Mouse (Mus musculus): Measurements from ENCODE around the gene Lpp. TPM values are rescaled to one million over a fixed set of nuclear protein-coding genes. Genes with fewer than 3 reads are reported as not detected.

Lpp gene
- polyA plus RNA-seq, 1 experiment from 2014 or later = 10.3 TPM

GRCm38 (mm10) chr16:24513228-24513627 is 119.9 kb downstream of the Lpp start:
- WGBS (ENCODE audit: insufficient replicate concordance) = 74% methylated on average over 4 of the region's 4 CpGs
- no peak for ATAC-seq (ENCODE audit: low read depth)
- no peak overlapping the region for H3K27ac ChIP-seq (ENCODE audit: low read length)

DNA sequence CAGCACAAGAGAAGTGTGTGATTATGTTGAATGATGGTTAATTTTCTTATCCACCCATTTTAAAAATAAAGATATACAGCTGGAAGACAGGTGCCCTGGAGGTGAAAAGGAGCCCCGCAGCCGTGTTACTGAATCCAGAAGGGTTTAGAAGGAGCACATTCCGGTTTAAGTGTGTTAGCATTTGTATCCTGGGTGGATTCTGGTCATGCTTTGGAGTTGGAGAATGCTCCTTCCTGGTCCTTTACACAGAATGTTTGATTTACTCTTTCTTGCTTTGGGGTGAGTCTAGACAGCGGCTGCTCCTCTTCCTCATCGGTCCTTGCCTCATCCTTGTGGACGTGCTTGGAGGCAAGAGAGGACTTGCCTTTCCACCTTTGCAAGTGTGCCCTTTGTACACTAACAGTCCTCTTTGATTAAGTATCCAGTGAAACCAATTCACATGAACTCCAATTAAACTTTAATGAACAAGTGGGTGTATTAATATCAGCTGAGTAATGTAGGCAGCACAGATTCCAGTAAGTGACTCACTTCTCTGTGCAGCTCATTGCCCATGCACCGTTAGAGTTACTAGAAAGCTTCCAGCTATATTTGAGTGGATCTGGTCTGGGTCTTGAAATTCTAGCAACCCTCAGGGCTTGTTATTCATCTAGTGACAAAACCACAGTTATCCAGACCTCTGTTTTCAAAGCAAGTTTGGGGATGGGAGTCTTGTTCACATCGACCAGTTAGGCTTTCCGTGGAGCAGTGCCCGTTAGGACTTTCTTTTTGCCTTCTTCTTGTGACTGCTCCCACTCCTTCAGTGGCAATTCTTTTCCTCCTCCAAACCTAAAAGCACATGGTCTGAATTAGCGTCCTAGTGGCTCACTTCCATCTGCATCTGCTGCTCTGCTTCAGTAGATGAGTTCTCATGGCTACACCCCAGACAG is 121.8 kb downstream of the Lpp start:
- Histone ChIP-seq H3K27me3 (ENCODE audit: control insufficient read depth, insufficient read depth, low read depth, low read length) (no peaks in the 10 kb centered on the region), H3K27ac (ENCODE audit: low read length) (no peak overlapping the region), H3K4me1 (ENCODE audit: control insufficient read depth, low read depth, low read length) (peaks cover 8% of the 10 kb centered on the region), H3K4me2 (ENCODE audit: low read depth, low read length) (no peak overlapping the region), H3K9ac (ENCODE audit: low read depth, low read length) (no peak overlapping the region), H3K4me3 (ENCODE audit: low read depth, low read length) (no peak overlapping the region), H3K36me3 (ENCODE audit: control insufficient read depth, insufficient read depth) (no peaks in the 10 kb centered on the region), H3K9me3 (replicated peaks; ENCODE audit: control insufficient read depth, low read length) (no peaks in the 10 kb centered on the region)
- ATAC-seq (ENCODE audit: low read depth) = no peak
- WGBS (ENCODE audit: insufficient replicate concordance) = 75% methylated on average over 11 of the region's 11 CpGs

More at GRCm38 (mm10) chr16:24513228-24513627, 119.9 kb downstream of the Lpp start:
- Histone ChIP-seq H3K4me2 (ENCODE audit: low read depth, low read length) (no peak overlapping the region), H3K4me3 (ENCODE audit: low read depth, low read length) (no peak overlapping the region), H3K27me3 (ENCODE audit: control insufficient read depth, insufficient read depth, low read depth, low read length) (no peaks in the 10 kb centered on the region), H3K9me3 (replicated peaks; ENCODE audit: control insufficient read depth, low read length) (no peaks in the 10 kb centered on the region), H3K9ac (ENCODE audit: low read depth, low read length) (no peak overlapping the region), H3K36me3 (ENCODE audit: control insufficient read depth, insufficient read depth) (no peaks in the 10 kb centered on the region), H3K4me1 (ENCODE audit: control insufficient read depth, low read depth, low read length) (peaks cover 8% of the 10 kb centered on the region)

DNA sequence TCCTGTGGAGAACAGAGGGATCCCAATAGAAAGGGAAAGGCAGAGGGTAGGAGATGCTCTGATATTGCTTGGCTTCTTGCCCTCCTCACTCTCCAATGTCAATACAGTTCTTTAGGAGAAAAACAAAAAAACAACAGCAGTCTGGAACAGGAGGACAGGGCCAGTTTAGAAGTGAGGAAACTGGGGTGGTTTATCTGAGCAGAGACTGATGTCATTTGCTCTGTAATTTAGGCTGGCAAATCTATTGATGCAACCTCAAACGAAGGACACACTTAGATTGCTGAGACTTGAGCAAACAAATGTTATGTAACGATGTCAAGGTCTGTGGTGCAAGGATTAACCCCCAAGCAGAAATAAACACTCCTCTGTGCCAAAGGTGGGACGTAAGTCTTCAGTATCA is 123.7 kb downstream of the Lpp start:
- Histone ChIP-seq H3K4me2 (ENCODE audit: low read depth, low read length) (no peak overlapping the region), H3K4me1 (ENCODE audit: control insufficient read depth, low read depth, low read length) (peaks cover 8% of the 10 kb centered on the region), H3K9me3 (replicated peaks; ENCODE audit: control insufficient read depth, low read length) (no peaks in the 10 kb centered on the region), H3K36me3 (ENCODE audit: control insufficient read depth, insufficient read depth) (no peaks in the 10 kb centered on the region), H3K4me3 (ENCODE audit: low read depth, low read length) (no peak overlapping the region), H3K27ac (ENCODE audit: low read length) (peak overlapping the region; percentile 26; the same call in 1 of the 2 replicates), H3K27me3 (ENCODE audit: control insufficient read depth, insufficient read depth, low read depth, low read length) (no peaks in the 10 kb centered on the region), H3K9ac (ENCODE audit: low read depth, low read length) (no peak overlapping the region)
- 41% methylated on average over 3 of the region's 3 CpGs for WGBS (ENCODE audit: insufficient replicate concordance)
- ATAC-seq (ENCODE audit: low read depth) = peak; percentile 45; the same call in 1 of the 2 replicates

DNA sequence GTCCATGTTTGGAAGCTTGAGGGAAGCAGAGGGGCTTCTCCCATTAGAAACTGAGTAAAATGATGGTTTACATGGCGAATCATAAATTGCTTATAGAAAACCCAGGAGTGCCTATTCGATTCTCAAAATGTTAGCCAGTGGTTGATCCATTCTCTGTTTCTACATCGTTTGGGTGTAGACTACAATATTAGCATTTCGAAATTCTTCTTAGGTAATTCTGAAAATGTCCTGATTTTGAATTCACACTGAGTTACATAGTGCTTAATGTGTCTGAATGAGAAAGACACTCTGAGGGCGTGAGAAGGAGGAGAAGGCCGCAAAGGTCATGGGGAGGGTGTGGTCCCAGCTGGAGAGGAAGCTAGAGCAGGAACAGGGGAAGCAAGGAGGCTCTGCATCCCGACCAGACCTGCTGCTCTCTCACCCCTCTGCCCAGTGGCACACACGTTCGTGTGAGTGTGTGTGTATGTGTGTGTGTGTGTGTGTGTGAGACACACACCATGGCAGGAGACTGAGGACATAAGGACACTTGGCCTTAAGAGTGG is 124.3 kb downstream of the Lpp start:
- Histone ChIP-seq H3K4me1 (ENCODE audit: control insufficient read depth, low read depth, low read length) (peaks cover 8% of the 10 kb centered on the region), H3K4me3 (ENCODE audit: low read depth, low read length) (no peak overlapping the region), H3K27ac (ENCODE audit: low read length) (no peak overlapping the region; the same call in 1 of the 2 replicates), H3K9me3 (replicated peaks; ENCODE audit: control insufficient read depth, low read length) (no peaks in the 10 kb centered on the region), H3K4me2 (ENCODE audit: low read depth, low read length) (no peak overlapping the region), H3K36me3 (ENCODE audit: control insufficient read depth, insufficient read depth) (no peaks in the 10 kb centered on the region), H3K27me3 (ENCODE audit: control insufficient read depth, insufficient read depth, low read depth, low read length) (no peaks in the 10 kb centered on the region), H3K9ac (ENCODE audit: low read depth, low read length) (no peak overlapping the region)
- WGBS (ENCODE audit: insufficient replicate concordance) = 40% methylated on average over 9 of the region's 9 CpGs
- peak; percentile 45 for ATAC-seq (ENCODE audit: low read depth)

GRCm38 (mm10) chr16:24518785-24519184 is 125.5 kb downstream of the Lpp start:
- peaks cover 8% of the 10 kb centered on the region for H3K4me1 ChIP-seq (ENCODE audit: control insufficient read depth, low read depth, low read length)
- no peak overlapping the region for H3K9ac ChIP-seq (ENCODE audit: low read depth, low read length)
- no peak overlapping the region for H3K4me2 ChIP-seq (ENCODE audit: low read depth, low read length)
- ATAC-seq (ENCODE audit: low read depth) = no peak
- no peaks in the 10 kb centered on the region for H3K27me3 ChIP-seq (ENCODE audit: control insufficient read depth, insufficient read depth, low read depth, low read length)
- H3K4me3 ChIP-seq (ENCODE audit: low read depth, low read length) = no peak overlapping the region
- no peaks in the 10 kb centered on the region for H3K36me3 ChIP-seq (ENCODE audit: control insufficient read depth, insufficient read depth)
- H3K9me3 ChIP-seq (replicated peaks; ENCODE audit: control insufficient read depth, low read length) = no peaks in the 10 kb centered on the region
- 48% methylated on average over 7 of the region's 7 CpGs for WGBS (ENCODE audit: insufficient replicate concordance)
- H3K27ac ChIP-seq (ENCODE audit: low read length) = no peak overlapping the region

- no peak overlapping the region for H3K4me2 ChIP-seq (ENCODE audit: low read depth, low read length)
- 73% methylated on average over 7 of the region's 7 CpGs for WGBS (ENCODE audit: insufficient replicate concordance)
- ATAC-seq (ENCODE audit: low read depth) = no peak
- H3K9me3 ChIP-seq (replicated peaks; ENCODE audit: control insufficient read depth, low read length) = no peaks in the 10 kb centered on the region
- H3K27me3 ChIP-seq (ENCODE audit: control insufficient read depth, insufficient read depth, low read depth, low read length) = no peaks in the 10 kb centered on the region
- no peak overlapping the region for H3K27ac ChIP-seq (ENCODE audit: low read length)
- H3K36me3 ChIP-seq (ENCODE audit: control insufficient read depth, insufficient read depth) = no peaks in the 10 kb centered on the region
- H3K4me3 ChIP-seq (ENCODE audit: low read depth, low read length) = no peak overlapping the region
- H3K4me1 ChIP-seq (ENCODE audit: control insufficient read depth, low read depth, low read length) = no peaks in the 10 kb centered on the region
- H3K9ac ChIP-seq (ENCODE audit: low read depth, low read length) = no peak overlapping the region
Measured at GRCm38 (mm10) chr16:24527219-24527618, 133.9 kb downstream of the Lpp start.

DNA sequence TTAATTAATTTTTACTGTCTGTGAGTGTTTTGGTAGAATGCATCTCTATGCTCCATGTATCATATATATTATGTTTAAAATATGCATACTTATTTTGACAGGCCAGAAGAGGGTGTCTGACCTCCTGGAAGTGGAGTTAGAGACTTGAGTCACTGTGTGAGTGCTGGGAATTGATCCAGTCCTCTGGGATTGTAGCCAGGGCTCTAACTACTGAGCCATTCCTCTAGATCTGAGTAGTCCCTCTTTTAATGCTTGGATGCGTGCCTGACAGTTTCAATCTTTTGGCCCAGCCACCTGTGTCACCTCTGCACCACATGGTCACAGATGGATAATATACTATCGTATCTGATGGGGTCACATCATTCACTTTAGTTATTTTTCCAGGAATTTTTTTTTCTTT is 138.4 kb downstream of the Lpp start:
- Histone ChIP-seq H3K27ac (ENCODE audit: low read length) (no peak overlapping the region), H3K9ac (ENCODE audit: low read depth, low read length) (no peak overlapping the region), H3K27me3 (ENCODE audit: control insufficient read depth, insufficient read depth, low read depth, low read length) (no peaks in the 10 kb centered on the region), H3K4me2 (ENCODE audit: low read depth, low read length) (no peak overlapping the region), H3K9me3 (replicated peaks; ENCODE audit: control insufficient read depth, low read length) (no peaks in the 10 kb centered on the region), H3K4me1 (ENCODE audit: control insufficient read depth, low read depth, low read length) (no peaks in the 10 kb centered on the region), H3K4me3 (ENCODE audit: low read depth, low read length) (no peak overlapping the region), H3K36me3 (ENCODE audit: control insufficient read depth, insufficient read depth) (no peaks in the 10 kb centered on the region)
- no peak for ATAC-seq (ENCODE audit: low read depth)
- WGBS (ENCODE audit: insufficient replicate concordance) = 55% methylated on average over 2 of the region's 2 CpGs

- Histone ChIP-seq H3K27me3 (ENCODE audit: control insufficient read depth, insufficient read depth, low read depth, low read length) (no peaks in the 10 kb centered on the region), H3K9ac (ENCODE audit: low read depth, low read length) (no peak overlapping the region), H3K4me1 (ENCODE audit: control insufficient read depth, low read depth, low read length) (no peaks in the 10 kb centered on the region), H3K4me2 (ENCODE audit: low read depth, low read length) (no peak overlapping the region), H3K4me3 (ENCODE audit: low read depth, low read length) (no peak overlapping the region), H3K27ac (ENCODE audit: low read length) (no peak overlapping the region), H3K9me3 (replicated peaks; ENCODE audit: control insufficient read depth, low read length) (no peaks in the 10 kb centered on the region), H3K36me3 (ENCODE audit: control insufficient read depth, insufficient read depth) (no peaks in the 10 kb centered on the region)
- WGBS (ENCODE audit: insufficient replicate concordance) = 64% methylated on average over 6 of the region's 6 CpGs
- no peak for ATAC-seq (ENCODE audit: low read depth)
Measured at GRCm38 (mm10) chr16:24535221-24535620, 141.9 kb downstream of the Lpp start.

- Histone ChIP-seq H3K27me3 (ENCODE audit: control insufficient read depth, insufficient read depth, low read depth, low read length) (no peaks in the 10 kb centered on the region), H3K9me3 (replicated peaks; ENCODE audit: control insufficient read depth, low read length) (no peaks in the 10 kb centered on the region), H3K27ac (ENCODE audit: low read length) (no peak overlapping the region), H3K4me1 (ENCODE audit: control insufficient read depth, low read depth, low read length) (no peaks in the 10 kb centered on the region), H3K4me2 (ENCODE audit: low read depth, low read length) (no peak overlapping the region), H3K4me3 (ENCODE audit: low read depth, low read length) (no peak overlapping the region), H3K36me3 (ENCODE audit: control insufficient read depth, insufficient read depth) (no peaks in the 10 kb centered on the region), H3K9ac (ENCODE audit: low read depth, low read length) (no peak overlapping the region)
- 56% methylated on average over 7 of the region's 7 CpGs for WGBS (ENCODE audit: insufficient replicate concordance)
- no peak for ATAC-seq (ENCODE audit: low read depth)
Measured at GRCm38 (mm10) chr16:24536261-24536660, 143.0 kb downstream of the Lpp start.
